Comparison of ENCODE assay signal across 22 mouse cellular contexts in genomic region chr19:21636907-21637306, GRCm38 (mm10). TPM values are rescaled to one million over a fixed set of nuclear protein-coding genes. Genes with fewer than 3 reads are reported as not detected.
DNase-seq lines count a peak whose midpoint lies in the region; ATAC-seq lines count a peak whose summit lies in the region.
"Had no signal": no experiment of that assay in that cellular context is flagged by ENCODE, and none has a peak within 500 bp of the region (broad histone marks: within the 10 kb centered on the region; RNA-seq: fewer than 3 reads in every experiment).

No protein-coding gene starts in this region.

- no peak for ATAC-seq in lung, embryonic 15.5 days (ENCODE audit: borderline replicate concordance, extremely low read depth, low FRiP score, low TSS enrichment)
- no peak for ATAC-seq in neural tube, embryonic 15.5 days (ENCODE audit: low FRiP score)
- ATAC-seq: forebrain, embryonic 16.5 days; hindbrain, postnatal 0 days; Patski had no signal

- H3K9ac ChIP-seq in lung, embryonic 15.5 days = no peak overlapping the region
- H3K9ac ChIP-seq in neural tube, embryonic 15.5 days (replicated peaks) = no peak overlapping the region
- H3K9ac ChIP-seq: embryonic facial prominence, embryonic 13.5 days; forebrain, embryonic 12.5 days; heart, embryonic 15.5 days; hindbrain, embryonic 13.5 days had no signal

- peak overlapping the region; percentile 18; the same call in 1 of the 2 replicates for H3K4me2 ChIP-seq in lung, embryonic 15.5 days
- H3K4me2 ChIP-seq in neural tube, embryonic 15.5 days = no peak overlapping the region
- H3K4me2 ChIP-seq: embryonic facial prominence, embryonic 13.5 days; forebrain, embryonic 12.5 days; heart, embryonic 11.5 days; heart, embryonic 15.5 days; hindbrain, embryonic 13.5 days had no signal

- H3K9me3 ChIP-seq in lung, embryonic 15.5 days = no peaks in the 10 kb centered on the region
- no peaks in the 10 kb centered on the region for H3K9me3 ChIP-seq in neural tube, embryonic 15.5 days (replicated peaks)
- H3K9me3 ChIP-seq: forebrain, embryonic 12.5 days; heart, embryonic 15.5 days; hindbrain, embryonic 13.5 days had no signal

- no peaks in the 10 kb centered on the region for H3K36me3 ChIP-seq in lung, embryonic 15.5 days
- no peaks in the 10 kb centered on the region for H3K36me3 ChIP-seq in neural tube, embryonic 15.5 days
- H3K36me3 ChIP-seq: embryonic facial prominence, embryonic 13.5 days; forebrain, embryonic 12.5 days; heart, embryonic 15.5 days; hindbrain, embryonic 13.5 days had no signal

- no peak overlapping the region for H3K4me3 ChIP-seq in lung, embryonic 15.5 days
- H3K4me3 ChIP-seq in neural tube, embryonic 15.5 days (replicated peaks) = no peak overlapping the region
- H3K4me3 ChIP-seq: embryonic facial prominence, embryonic 13.5 days; forebrain, embryonic 12.5 days; heart, adult 2 months; heart, embryonic 15.5 days; hindbrain, embryonic 13.5 days had no signal

- DNase-seq in 3T3-L1 (ENCODE audit: low read depth, low spot score) (peak; percentile 63), 416B (ENCODE audit: low read depth) (peak; percentile 46)
- peak; percentile 66 for DNase-seq in lung, postnatal 25 days (ENCODE audit: low spot score)
- DNase-seq in spleen, postnatal 4 days (ENCODE audit: low spot score in 2 of 2) = no peak
- DNase-seq in cerebellum, adult 9-10 months = no peak
- DNase-seq: adrenal gland, postnatal 10 days; cerebellum, adult 11-12 months; cerebellum, adult 9-11 months; cerebellum, postnatal 36 days; gastrocnemius, postnatal 14 days; heart, adult 2 months; heart, postnatal 14 days had no signal

- H3K27me3 ChIP-seq in lung, embryonic 15.5 days = no peaks in the 10 kb centered on the region
- H3K27me3 ChIP-seq in neural tube, embryonic 15.5 days (replicated peaks) = no peaks in the 10 kb centered on the region
- H3K27me3 ChIP-seq: embryonic facial prominence, embryonic 13.5 days; forebrain, embryonic 12.5 days; heart, embryonic 15.5 days; hindbrain, embryonic 13.5 days; Patski had no signal

- peak overlapping the region; percentile 82 for H3K27ac ChIP-seq in lung, embryonic 15.5 days
- H3K27ac ChIP-seq in neural tube, embryonic 15.5 days (replicated peaks) = no peak overlapping the region
- H3K27ac ChIP-seq: embryonic facial prominence, embryonic 13.5 days; forebrain, embryonic 12.5 days; heart, adult 2 months; heart, embryonic 15.5 days; hindbrain, embryonic 13.5 days; hindbrain, postnatal 0 days had no signal

- H3K4me1 ChIP-seq in lung, embryonic 15.5 days = 0 out of 2 replicates have a peak, but pooled peaks cover 4% of the 10 kb centered on the region
- no peaks in the 10 kb centered on the region for H3K4me1 ChIP-seq in neural tube, embryonic 15.5 days
- H3K4me1 ChIP-seq: embryonic facial prominence, embryonic 13.5 days; forebrain, embryonic 12.5 days; heart, embryonic 15.5 days; hindbrain, embryonic 13.5 days had no signal

- 39% methylated on average over 3 of the region's 3 CpGs for WGBS in lung, embryonic 15.5 days
- 86% methylated on average over 3 of the region's 3 CpGs for WGBS in neural tube, embryonic 15.5 days

RNA-seq across cellular contexts. Expression of gene 1110059E24Rik, which starts 15.9 kb away (rescaled TPM):
- polyA plus RNA-seq in lung, embryonic 15.5 days (2015; fragmentation: Nextera tagmentation; extraction: Ambion mirVana) = 66.7 and 70.2 TPM in 2 replicates
- 54.6 and 58.3 TPM in 2 replicates for polyA plus RNA-seq in neural tube, embryonic 15.5 days (2015; fragmentation: Nextera tagmentation; extraction: Ambion mirVana)

RNA-seq across cellular contexts. Expression of gene Abhd17b, which starts 16.1 kb away (rescaled TPM):
- 35.7 and 37.9 TPM in 2 replicates for polyA plus RNA-seq in lung, embryonic 15.5 days (2015; fragmentation: Nextera tagmentation; extraction: Ambion mirVana)
- polyA plus RNA-seq in neural tube, embryonic 15.5 days (2015; fragmentation: Nextera tagmentation; extraction: Ambion mirVana) = 39.6 and 42.3 TPM in 2 replicates

Comparison
In these comparisons a context has a peak if more than half of its experiments do, and no peak if none do; other contexts are left out.
1. DNase-seq: peak in 3T3-L1 (single experiment), 416B (single experiment) and lung, postnatal 25 days (single experiment); none in spleen, postnatal 4 days (0 of 2) and cerebellum, adult 9-10 months (single experiment).